ENCODE assay signal across 9 mouse cellular contexts in the genomic region with DNA sequence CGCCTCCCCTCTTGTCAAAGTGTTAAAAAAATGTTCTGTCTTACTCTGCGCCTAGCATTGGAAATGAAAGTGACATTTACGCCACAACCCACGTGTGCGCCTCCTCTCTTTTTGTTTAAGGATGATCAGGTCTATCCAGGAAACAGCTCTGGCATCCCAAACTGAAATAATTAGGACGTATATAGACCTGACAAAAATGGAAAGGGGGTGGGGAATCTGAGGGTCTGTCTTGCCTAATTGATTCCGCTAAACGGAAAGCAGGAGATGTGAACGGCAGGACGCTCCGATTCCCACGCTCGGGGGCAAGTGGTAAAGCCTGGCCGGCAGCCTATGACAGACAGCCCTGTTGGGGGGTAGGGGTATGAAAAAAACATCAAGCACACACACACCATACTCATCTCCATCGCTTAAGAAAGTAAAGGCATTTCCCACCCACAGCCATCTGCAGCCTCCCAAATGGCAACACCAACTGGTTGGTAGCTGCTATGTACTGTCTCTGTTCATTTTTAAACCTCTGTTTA.
DNase-seq lines count a peak whose midpoint lies in the region; ATAC-seq and TF ChIP-seq lines count a peak whose summit lies in the region.
"Had no signal": no experiment of that assay in that cellular context is flagged by ENCODE, and none has a peak within 500 bp of the region (broad histone marks: within the 10 kb centered on the region; RNA-seq: fewer than 3 reads in every experiment).

No protein-coding gene starts in this region.

- no peak for TF ChIP-seq CTCF in midbrain, postnatal 0 days (IDR thresholded peaks at IDR 0.05)

- peak overlapping the region; percentile 99 for H3K9ac ChIP-seq in forebrain, embryonic 13.5 days
- peak overlapping the region; percentile 96 for H3K9ac ChIP-seq in midbrain, postnatal 0 days (replicated peaks; ENCODE audit: low read length, poor library complexity, severe bottlenecking)
- H3K9ac ChIP-seq: liver, embryonic 14.5 days had no signal

- H3K4me3 ChIP-seq in megakaryocyte, embryonic 14.5 days (replicated peaks): peak overlapping the region; percentile 93
- H3K4me3 ChIP-seq in forebrain, embryonic 13.5 days: peak overlapping the region; percentile 72
- H3K4me3 ChIP-seq in midbrain, postnatal 0 days (ENCODE audit: low read depth, low read length): peak overlapping the region; percentile 52

- peak overlapping the region; percentile 99 for H3K27ac ChIP-seq in forebrain, embryonic 13.5 days
- H3K27ac ChIP-seq in midbrain, postnatal 0 days (ENCODE audit: low read depth, low read length): peak overlapping the region; percentile 96
- H3K27ac ChIP-seq: liver, embryonic 14.5 days had no signal

- DNase-seq in layer of hippocampus, adult 8-10 months (ENCODE audit: low spot score in 2 of 2): peak; percentile 91
- peak; percentile 92 for DNase-seq in midbrain, postnatal 0 days (ENCODE audit: low spot score)
- no peak for DNase-seq in thymus, postnatal 14 days
- DNase-seq in c-Kit-positive CD71-positive TER-119-positive erythroid progenitor cells, embryonic 14.5 days (ENCODE audit: low spot score): no peak

- peak overlapping the region; percentile 85 for H3K4me2 ChIP-seq in forebrain, embryonic 13.5 days
- peak overlapping the region; percentile 82 for H3K4me2 ChIP-seq in midbrain, postnatal 0 days (ENCODE audit: low read depth, low read length, poor library complexity, severe bottlenecking)

- H3K4me1 ChIP-seq in megakaryocyte, embryonic 14.5 days: peaks cover 28% of the 10 kb centered on the region
- peaks cover 15% of the 10 kb centered on the region; the same call in 1 of the 2 replicates for H3K4me1 ChIP-seq in forebrain, embryonic 13.5 days
- no peaks in the 10 kb centered on the region for H3K4me1 ChIP-seq in midbrain, postnatal 0 days (ENCODE audit: insufficient read depth, low read length)

- no peaks in the 10 kb centered on the region for H3K9me3 ChIP-seq in megakaryocyte, embryonic 14.5 days
- no peaks in the 10 kb centered on the region for H3K9me3 ChIP-seq in forebrain, embryonic 13.5 days (replicated peaks)
- H3K9me3 ChIP-seq in midbrain, postnatal 0 days (ENCODE audit: low read length): no peaks in the 10 kb centered on the region

- no peak for ATAC-seq in megakaryocyte, adult 5-6 weeks (ENCODE audit: poor library complexity, severe bottlenecking)
- peak; percentile 70 for ATAC-seq in forebrain, embryonic 13.5 days
- ATAC-seq in midbrain, postnatal 0 days (ENCODE audit: low FRiP score): peak; percentile 78
- no peak for ATAC-seq in monocyte, adult 5-6 weeks (replicated peaks; ENCODE audit: insufficient number of reproducible peaks, low FRiP score, low TSS enrichment, poor library complexity, severe bottlenecking)

- no peaks in the 10 kb centered on the region for H3K36me3 ChIP-seq in megakaryocyte, embryonic 14.5 days (replicated peaks; ENCODE audit: low read length)
- H3K36me3 ChIP-seq in forebrain, embryonic 13.5 days (ENCODE audit: poor library complexity, severe bottlenecking): peaks cover 49% of the 10 kb centered on the region
- H3K36me3 ChIP-seq in midbrain, postnatal 0 days (ENCODE audit: insufficient read depth, low read length): peaks cover 10% of the 10 kb centered on the region; the same call in 1 of the 2 replicates

- 1% methylated on average over 15 of the region's 15 CpGs for WGBS in forebrain, embryonic 13.5 days
- WGBS in midbrain, postnatal 0 days: 2% methylated on average over 15 of the region's 15 CpGs

- H3K27me3 ChIP-seq in megakaryocyte, embryonic 14.5 days (replicated peaks): peaks cover 67% of the 10 kb centered on the region
- no peaks in the 10 kb centered on the region for H3K27me3 ChIP-seq in forebrain, embryonic 13.5 days
- no peaks in the 10 kb centered on the region for H3K27me3 ChIP-seq in midbrain, postnatal 0 days (ENCODE audit: insufficient read depth, low read length)

Comparison
In these comparisons a context has a peak if more than half of its experiments do, and no peak if none do; other contexts are left out.
1. ATAC-seq: peak in forebrain, embryonic 13.5 days (single experiment) and midbrain, postnatal 0 days (single experiment); none in megakaryocyte, adult 5-6 weeks (single experiment) and monocyte, adult 5-6 weeks (single experiment).
2. DNase-seq: peak in layer of hippocampus, adult 8-10 months (2 of 2) and midbrain, postnatal 0 days (single experiment); none in thymus, postnatal 14 days (single experiment) and c-Kit-positive CD71-positive TER-119-positive erythroid progenitor cells, embryonic 14.5 days (single experiment).
3. Peak in every context shown above with its lines, with median percentiles within 50 percentile points of each other: H3K4me3 ChIP-seq.